Mouse (Mus musculus) stomach, embryonic 16.5 days (tissue): ENCODE data around the gene Ttc7. TPM values are rescaled to one million over a fixed set of nuclear protein-coding genes. Genes with fewer than 3 reads are reported as not detected.

Source experiments
- ATAC-seq: fragments of 200-750 bp; cut with Nextera tagmentation; 2 replicates; pipeline ENCODE4 v1.8.0; 2017; ENCODE audit warnings: moderate number of reproducible peaks, moderate TSS enrichment; ENCODE audit not compliant: insufficient read depth, low FRiP score
- H3K27ac ChIP-seq: fragments of 300-500 bp; sonication (generic); 2 replicates; pipeline ENCODE4 v1.5.1; 2014; ENCODE audit warnings: low read length
- H3K27me3 ChIP-seq: fragments of 300-500 bp; sonication (generic); 2 replicates; pipeline ENCODE4 v1.6.1; 2014; ENCODE audit warnings: low read length, control low read depth, mixed read lengths; ENCODE audit not compliant: control insufficient read depth, insufficient read depth
- H3K36me3 ChIP-seq: fragments of 300-500 bp; sonication (generic); 2 replicates; pipeline ENCODE4 v1.6.1; 2014; ENCODE audit warnings: low read length; ENCODE audit not compliant: control insufficient read depth, insufficient read depth
- H3K4me1 ChIP-seq: fragments of 300-500 bp; sonication (generic); 2 replicates; pipeline ENCODE4 v1.6.1; 2014; ENCODE audit warnings: low read length, control low read depth, mixed read lengths; ENCODE audit not compliant: control insufficient read depth, insufficient read depth
- H3K4me2 ChIP-seq: fragments of 300-500 bp; sonication (generic); 2 replicates; pipeline ENCODE4 v1.6.1; 2014; ENCODE audit warnings: low read depth, low read length, mixed read lengths
- H3K4me3 ChIP-seq: fragments of 300-500 bp; sonication (generic); replicated peaks from 2 replicates; pipeline ENCODE4 v1.5.1; 2014; ENCODE audit warnings: mild to moderate bottlenecking, low read length
- H3K9ac ChIP-seq: fragments of 300-500 bp; sonication (generic); 2 replicates; pipeline ENCODE4 v1.6.1; 2014; ENCODE audit warnings: low read length
- H3K9me3 ChIP-seq: fragments of 300-500 bp; sonication (generic); replicated peaks from 2 replicates; pipeline ENCODE4 v1.6.1; 2016; ENCODE audit warnings: low read length, control low read depth; ENCODE audit not compliant: control insufficient read depth
- WGBS: fragments of 180-500 bp; shearing (Covaris S2); extraction: QIAGEN DNeasy Blood & Tissue Kit; methylation state at CpG from one replicate; pipeline ENCODE4 v1.1.7; 2014; 5-methylcytosine and 5-hydroxymethylcytosine counted together
- polyA plus RNA-seq: library from polyadenylated mRNA; unstranded; fragments of >200 nt; fragmentation: Nextera tagmentation; extraction: Ambion mirVana; gene quantifications from 2 replicates; pipeline ENCODE4 v1.2.1, GENCODE M21; 2015

Ttc7 gene
- polyA plus RNA-seq, 1 experiment from 2014 or later, result 11.1 TPM

DNA sequence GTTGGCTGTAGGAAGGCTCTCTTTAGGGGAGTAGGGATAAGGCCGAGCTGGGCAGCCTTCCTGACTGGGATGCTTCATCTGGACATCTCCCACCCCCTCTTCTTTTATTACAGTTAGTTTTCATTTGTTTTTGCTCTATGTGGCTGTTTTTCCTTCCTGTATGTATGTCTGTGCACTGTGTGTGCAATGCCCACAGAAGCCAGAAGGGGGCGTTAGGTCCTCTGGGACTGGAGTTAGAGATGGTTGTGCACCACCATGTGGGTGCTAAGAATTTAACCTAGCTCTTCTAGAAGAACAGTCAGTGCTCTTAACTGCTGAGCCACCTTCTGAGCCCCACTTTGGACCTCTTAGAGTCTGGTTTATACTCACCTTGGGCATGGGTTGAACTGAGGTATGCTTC is 53.0 kb downstream of the Ttc7 start:
- ATAC-seq, result no peak
- Histone ChIP-seq H3K9ac (no peak overlapping the region), H3K27ac (no peak overlapping the region), H3K4me2 (no peak overlapping the region), H3K4me1 (peaks cover 20% of the 10 kb centered on the region), H3K9me3 (no peaks in the 10 kb centered on the region), H3K36me3 (no peaks in the 10 kb centered on the region; the same call in 1 of the 2 replicates), H3K4me3 (no peak overlapping the region), H3K27me3 (no peaks in the 10 kb centered on the region)
- 81% methylated on average over 2 of the region's 2 CpGs for WGBS

DNA sequence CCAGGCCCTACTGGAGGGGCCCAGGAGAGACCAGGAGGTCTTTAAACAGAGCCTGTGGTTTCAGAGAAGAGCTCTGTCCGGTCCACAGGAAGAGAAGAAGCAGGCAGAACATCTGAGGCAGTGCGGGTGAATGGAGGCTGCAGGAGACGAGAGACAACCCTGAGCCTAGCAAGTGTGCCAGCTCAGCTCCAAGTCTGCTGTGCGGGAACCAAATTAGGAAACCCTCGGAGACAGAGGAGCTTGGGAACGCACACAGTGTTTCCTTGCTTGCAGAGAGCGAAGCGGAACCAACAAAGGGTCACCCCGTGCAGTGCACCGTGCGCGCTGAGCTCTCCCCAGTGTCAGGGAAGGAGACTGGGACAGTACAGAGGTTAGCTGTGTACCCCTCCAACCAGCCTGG is 54.2 kb downstream of the Ttc7 start:
- Histone ChIP-seq H3K9me3 (no peaks in the 10 kb centered on the region), H3K27ac (no peak overlapping the region; the same call in 1 of the 2 replicates), H3K9ac (no peak overlapping the region; the same call in 1 of the 2 replicates), H3K4me1 (peaks cover 9% of the 10 kb centered on the region), H3K4me2 (no peak overlapping the region), H3K27me3 (no peaks in the 10 kb centered on the region), H3K4me3 (no peak overlapping the region), H3K36me3 (no peaks in the 10 kb centered on the region; the same call in 1 of the 2 replicates)
- peak; percentile 18; the same call in 1 of the 2 replicates for ATAC-seq
- WGBS, result 82% methylated on average over 12 of the region's 12 CpGs

DNA sequence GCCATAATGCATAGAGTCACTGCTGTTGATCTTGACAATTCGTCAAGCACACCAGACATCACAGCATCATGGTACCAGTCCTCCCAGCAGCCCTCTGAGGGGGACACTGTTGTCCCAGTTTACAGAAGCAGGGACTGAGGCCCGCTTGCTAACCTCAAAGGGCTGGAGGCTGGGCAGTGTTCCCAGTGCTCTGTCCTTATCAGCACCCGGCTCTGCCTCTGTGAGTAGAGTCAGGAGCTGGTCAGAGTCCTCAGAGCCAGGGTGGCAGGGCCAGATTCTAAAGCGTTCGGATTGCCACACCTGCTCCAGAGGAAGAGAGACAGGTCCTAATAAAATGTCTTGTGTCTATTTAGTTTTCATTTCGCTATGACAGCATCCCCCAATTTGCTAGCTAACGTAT is 55.0 kb downstream of the Ttc7 start:
- no peak overlapping the region for H3K9ac ChIP-seq
- H3K4me3 ChIP-seq, result no peak overlapping the region
- no peak overlapping the region for H3K27ac ChIP-seq
- no peaks in the 10 kb centered on the region; the same call in 1 of the 2 replicates for H3K36me3 ChIP-seq
- 80% methylated on average over 7 of the region's 7 CpGs for WGBS
- no peaks in the 10 kb centered on the region for H3K27me3 ChIP-seq
- 0 out of 2 replicates have a peak, but pooled peaks cover 2% of the 10 kb centered on the region for H3K4me1 ChIP-seq
- no peak for ATAC-seq
- H3K4me2 ChIP-seq, result no peak overlapping the region
- H3K9me3 ChIP-seq, result no peaks in the 10 kb centered on the region

DNA sequence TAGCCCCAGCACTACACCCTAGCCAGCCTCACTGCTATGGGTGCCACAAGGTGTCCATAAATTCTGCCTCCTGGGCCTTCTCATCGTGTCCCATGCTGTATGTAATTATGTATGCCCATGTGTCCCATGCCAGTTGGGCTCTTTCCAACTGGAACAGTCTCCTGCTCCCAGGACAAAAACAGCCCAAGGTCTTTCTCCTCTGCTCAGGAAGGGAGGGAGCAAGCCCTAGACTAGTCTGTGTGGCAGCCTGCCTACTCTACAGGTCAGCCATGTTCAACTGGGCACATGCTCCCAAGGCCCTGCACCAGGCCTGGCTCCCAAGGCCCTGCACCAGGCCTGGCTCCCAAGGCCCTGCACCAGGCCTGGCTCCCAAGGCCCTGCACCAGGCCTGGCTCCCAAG is 56.4 kb downstream of the Ttc7 start:
- Histone ChIP-seq H3K4me1 (no peaks in the 10 kb centered on the region), H3K4me2 (no peak overlapping the region), H3K27ac (no peak overlapping the region), H3K9me3 (no peaks in the 10 kb centered on the region), H3K9ac (no peak overlapping the region), H3K36me3 (no peaks in the 10 kb centered on the region; the same call in 1 of the 2 replicates), H3K27me3 (no peaks in the 10 kb centered on the region), H3K4me3 (no peak overlapping the region)
- ATAC-seq, result no peak
- 70% methylated on average over 1 of the region's 1 CpGs for WGBS

DNA sequence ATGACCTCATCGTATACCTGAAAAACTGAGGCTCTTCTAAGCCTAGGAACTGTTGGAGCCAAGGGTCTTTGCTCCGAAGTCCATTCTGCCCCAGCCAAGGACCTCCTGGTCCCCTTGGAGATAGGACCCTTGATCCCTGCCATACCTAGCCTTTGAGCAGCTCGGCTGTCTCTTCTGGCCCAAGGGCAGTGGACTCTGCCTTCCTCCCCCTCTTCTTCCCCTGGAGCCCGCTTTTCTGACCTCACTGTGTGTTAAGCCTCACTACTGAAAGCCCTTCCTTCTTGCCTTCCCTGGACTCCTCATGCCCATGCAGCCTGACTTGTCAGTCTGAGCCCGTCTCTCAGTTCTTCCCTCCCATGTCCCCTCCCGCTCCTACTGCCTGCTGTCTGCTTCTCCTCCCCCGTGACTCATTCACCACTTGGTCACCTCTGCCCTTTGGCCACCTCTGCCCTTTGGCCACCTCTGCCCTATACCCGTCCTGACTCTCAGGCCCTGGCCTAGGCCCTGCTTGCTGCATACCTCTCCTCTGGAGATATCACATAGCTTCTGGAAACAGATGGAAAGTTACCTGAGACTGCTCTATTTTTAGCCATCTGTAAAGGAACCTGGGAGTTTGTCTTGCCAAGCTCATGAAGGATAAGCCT is 60.5 kb downstream of the Ttc7 start:
- Histone ChIP-seq H3K4me1 (no peaks in the 10 kb centered on the region), H3K9ac (no peak overlapping the region), H3K36me3 (no peaks in the 10 kb centered on the region), H3K4me3 (no peak overlapping the region), H3K27ac (no peak overlapping the region), H3K27me3 (no peaks in the 10 kb centered on the region), H3K4me2 (no peak overlapping the region), H3K9me3 (no peaks in the 10 kb centered on the region)
- no peak for ATAC-seq
- WGBS, result 73% methylated on average over 8 of the region's 8 CpGs

DNA sequence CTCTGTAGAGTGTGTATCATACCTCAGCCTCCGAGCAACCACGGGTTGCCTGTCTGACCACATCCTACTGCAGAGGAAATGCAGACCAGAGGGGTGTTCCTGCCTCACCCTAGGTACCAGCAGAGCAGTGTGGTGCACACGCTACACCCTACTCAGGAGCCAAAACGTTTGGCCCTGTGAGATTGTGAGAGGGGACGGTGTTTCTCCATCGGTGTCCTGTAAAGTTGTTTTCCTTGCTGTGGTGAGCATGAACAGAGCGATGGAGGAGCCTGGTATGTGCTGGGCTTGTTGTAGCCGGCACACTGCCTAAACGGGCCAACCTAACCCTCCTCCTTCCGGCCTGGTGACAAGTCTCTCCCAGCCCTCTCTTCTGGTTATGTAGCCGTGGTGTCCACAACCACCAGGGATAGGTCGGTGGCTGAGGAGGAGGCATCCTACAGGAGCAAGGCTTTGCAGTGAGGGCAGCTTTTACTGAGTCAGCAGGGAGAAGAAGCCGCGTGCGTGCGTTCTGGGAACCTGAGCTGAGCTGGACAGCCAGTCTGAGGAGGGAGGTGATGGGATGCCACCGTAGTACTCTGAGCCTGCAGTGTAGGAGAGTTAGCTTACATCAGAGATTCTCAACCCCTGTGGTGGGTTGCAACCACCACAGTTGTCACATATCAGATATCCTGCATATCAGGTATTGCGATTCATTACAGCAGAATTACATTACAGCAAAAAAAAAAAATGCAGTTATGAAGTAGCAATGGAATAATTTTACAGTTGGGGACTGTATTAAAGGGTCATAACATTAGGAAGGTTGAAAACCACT is 62.0 kb downstream of the Ttc7 start:
- Histone ChIP-seq H3K4me2 (no peak overlapping the region), H3K4me1 (no peaks in the 10 kb centered on the region), H3K36me3 (no peaks in the 10 kb centered on the region), H3K9me3 (no peaks in the 10 kb centered on the region), H3K27me3 (no peaks in the 10 kb centered on the region), H3K27ac (no peak overlapping the region), H3K9ac (no peak overlapping the region), H3K4me3 (no peak overlapping the region)
- no peak for ATAC-seq
- WGBS, result 72% methylated on average over 18 of the region's 18 CpGs

DNA sequence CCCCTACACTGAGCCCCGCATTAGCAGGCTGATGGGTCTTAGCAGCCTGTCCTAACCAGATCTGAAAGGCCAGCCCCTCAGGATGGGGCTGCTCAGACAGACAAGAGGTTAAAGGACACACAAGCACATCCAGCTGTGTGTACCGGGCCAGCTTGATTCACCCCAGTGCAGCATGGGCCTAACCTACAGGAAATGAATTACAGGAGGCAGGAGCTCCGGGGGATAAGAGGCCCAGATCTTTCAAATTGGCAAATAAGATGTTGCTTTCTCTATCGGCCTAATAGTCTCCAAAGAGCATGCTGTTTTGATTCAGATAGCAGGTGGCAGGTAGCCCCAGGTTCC is 62.5 kb downstream of the Ttc7 start:
- Histone ChIP-seq H3K4me1 (peaks cover 1% of the 10 kb centered on the region), H3K4me3 (no peak overlapping the region), H3K9ac (no peak overlapping the region), H3K27me3 (no peaks in the 10 kb centered on the region), H3K4me2 (no peak overlapping the region), H3K9me3 (no peaks in the 10 kb centered on the region), H3K27ac (no peak overlapping the region), H3K36me3 (no peaks in the 10 kb centered on the region)
- WGBS, result 34% methylated on average over 4 of the region's 4 CpGs
- no peak for ATAC-seq

DNA sequence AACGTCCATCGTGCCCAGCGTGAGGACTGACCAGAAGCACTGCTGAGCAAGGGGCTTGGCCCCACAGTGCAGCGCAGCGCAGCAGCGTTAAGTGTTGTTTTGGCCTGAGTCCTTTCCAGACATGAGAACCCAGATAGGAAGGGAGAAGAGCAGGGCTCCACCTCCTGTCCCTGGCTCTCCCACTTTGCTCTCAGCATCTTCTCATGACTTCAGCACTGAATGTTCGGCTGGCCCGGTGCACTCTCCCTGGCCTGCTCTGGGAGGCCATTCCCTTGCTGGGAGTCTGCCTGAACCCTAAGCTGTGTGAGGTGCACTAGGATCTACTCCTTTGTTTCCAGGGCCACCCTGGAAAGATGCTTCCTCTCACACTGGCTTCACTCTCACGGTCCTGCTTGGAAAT is 65.7 kb downstream of the Ttc7 start:
- Histone ChIP-seq H3K9me3 (no peaks in the 10 kb centered on the region), H3K27me3 (no peaks in the 10 kb centered on the region), H3K27ac (no peak overlapping the region), H3K4me2 (no peak overlapping the region), H3K4me3 (no peak overlapping the region), H3K9ac (no peak overlapping the region), H3K36me3 (no peaks in the 10 kb centered on the region), H3K4me1 (peaks cover 27% of the 10 kb centered on the region)
- ATAC-seq, result no peak
- 53% methylated on average over 9 of the region's 9 CpGs for WGBS

DNA sequence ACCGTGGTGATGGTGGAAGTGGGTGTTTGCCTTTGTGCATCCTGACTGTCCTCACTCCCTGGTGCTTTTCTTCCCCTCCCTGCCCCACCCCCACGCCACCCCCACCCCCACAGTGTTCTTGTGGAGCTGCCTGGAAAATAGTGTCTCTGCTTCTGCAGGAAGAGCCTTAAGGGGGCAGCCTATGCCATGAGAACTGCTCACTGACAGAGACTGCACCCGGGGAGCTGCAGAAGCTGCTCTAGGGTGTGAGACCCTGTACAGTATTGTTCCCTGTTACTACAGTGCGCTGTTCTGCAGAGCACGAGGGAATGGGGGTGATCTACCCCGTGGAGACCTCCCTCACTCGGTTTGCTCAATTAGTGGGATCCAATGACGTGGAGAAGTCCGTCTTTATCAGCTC is 66.4 kb downstream of the Ttc7 start:
- Histone ChIP-seq H3K4me3 (no peak overlapping the region), H3K9ac (no peak overlapping the region), H3K9me3 (no peaks in the 10 kb centered on the region), H3K36me3 (no peaks in the 10 kb centered on the region), H3K4me2 (no peak overlapping the region), H3K27me3 (no peaks in the 10 kb centered on the region), H3K27ac (no peak overlapping the region), H3K4me1 (peaks cover 27% of the 10 kb centered on the region)
- no peak for ATAC-seq
- WGBS, result 36% methylated on average over 9 of the region's 9 CpGs
